Mouse (Mus musculus) midbrain, embryonic 15.5 days (tissue): Measurements from ENCODE around the gene Kcnc3. TPM values are rescaled to one million over a fixed set of nuclear protein-coding genes. Genes with fewer than 3 reads are reported as not detected.
A peak's percentile ranks its signal among the peaks of the same experiment; 100 is the strongest.

ENCODE experiments used
- ATAC-seq: fragments of 200-750 bp; cut with Nextera tagmentation; replicated peaks from 2 replicates; pipeline ENCODE4 v1.8.0; 2017; ENCODE audit warnings: moderate TSS enrichment
- H3K27ac ChIP-seq: fragments of 300-500 bp; sonication (generic); 2 replicates; pipeline ENCODE4 v1.5.1; 2015; ENCODE audit warnings: mild to moderate bottlenecking, inconsistent platforms
- H3K27me3 ChIP-seq: fragments of 300-500 bp; sonication (generic); replicated peaks from 2 replicates; pipeline ENCODE4 v1.6.1; 2015; ENCODE audit warnings: inconsistent platforms
- H3K36me3 ChIP-seq: fragments of 300-500 bp; sonication (generic); replicated peaks from 2 replicates; pipeline ENCODE4 v1.6.1; 2015; ENCODE audit warnings: inconsistent platforms
- H3K4me1 ChIP-seq: fragments of 300-500 bp; sonication (generic); 2 replicates; pipeline ENCODE4 v1.6.1; 2015; ENCODE audit warnings: inconsistent platforms
- H3K4me2 ChIP-seq: fragments of 300-500 bp; sonication (generic); 2 replicates; pipeline ENCODE4 v1.6.1; 2015; ENCODE audit warnings: inconsistent platforms, mild to moderate bottlenecking, moderate library complexity
- H3K4me3 ChIP-seq: fragments of 300-500 bp; sonication (generic); 2 replicates; pipeline ENCODE4 v1.5.1; 2015; ENCODE audit warnings: mild to moderate bottlenecking, inconsistent platforms
- H3K9ac ChIP-seq: fragments of 300-500 bp; sonication (generic); 2 replicates; pipeline ENCODE4 v1.6.1; 2015; ENCODE audit warnings: mild to moderate bottlenecking, inconsistent platforms
- H3K9me3 ChIP-seq: fragments of 300-500 bp; sonication (generic); 2 replicates; pipeline ENCODE4 v1.6.1; 2016; ENCODE audit warnings: inconsistent platforms
- WGBS: fragments of 180-500 bp; shearing (Covaris S2); methylation state at CpG from one replicate; pipeline ENCODE4 v1.1.7; 2015; ENCODE audit warnings: mixed read lengths; 5-methylcytosine and 5-hydroxymethylcytosine counted together
- polyA plus RNA-seq: library from polyadenylated mRNA; unstranded; fragments of >200 nt; fragmentation: Nextera tagmentation; extraction: Ambion mirVana; gene quantifications from 2 replicates; pipeline ENCODE4 v1.2.1, GENCODE M21; 2015

The Kcnc3 gene
- polyA plus RNA-seq, 1 experiment from 2014 or later, result 8.0 TPM

GRCm38 (mm10) chr7:44640843-44641605, 50.6 kb downstream of the Kcnc3 start:
- 17% methylated on average over 25 of the region's 25 CpGs for WGBS
- Histone ChIP-seq H3K4me3 (no peak overlapping the region), H3K27me3 (peaks cover 53% of the 10 kb centered on the region)

DNA sequence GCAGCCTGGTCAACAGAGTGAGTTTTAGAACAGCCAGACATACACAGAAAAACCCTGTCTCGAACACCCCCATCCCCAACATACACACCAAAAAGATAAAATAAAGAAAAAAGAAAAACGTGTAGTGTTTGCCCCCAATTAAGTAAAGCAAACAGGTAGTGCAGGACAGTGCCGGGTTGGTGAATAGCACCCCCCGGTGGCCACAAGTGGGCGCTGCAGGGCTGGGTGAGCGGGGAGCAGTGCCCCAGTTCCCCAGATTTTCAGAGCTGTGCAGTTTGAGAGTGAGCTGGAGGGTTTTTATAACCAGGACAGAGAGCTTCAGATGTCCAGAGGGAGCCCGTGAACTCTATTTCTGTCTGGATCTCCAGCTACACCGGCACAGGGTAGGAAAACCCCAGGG, 51.4 kb downstream of the Kcnc3 start:
- 29% methylated on average over 8 of the region's 8 CpGs for WGBS
- no peak overlapping the region for H3K9ac ChIP-seq
- no peak overlapping the region for H3K4me3 ChIP-seq
- no peak overlapping the region for H3K4me2 ChIP-seq
- ATAC-seq, result no peak
- no peaks in the 10 kb centered on the region for H3K36me3 ChIP-seq
- peaks cover 53% of the 10 kb centered on the region for H3K27me3 ChIP-seq
- H3K9me3 ChIP-seq, result no peaks in the 10 kb centered on the region
- no peak overlapping the region for H3K27ac ChIP-seq
- H3K4me1 ChIP-seq, result peaks cover 3% of the 10 kb centered on the region; the same call in 1 of the 2 replicates

More at GRCm38 (mm10) chr7:44640843-44641605, 50.6 kb downstream of the Kcnc3 start:
- peaks cover 2% of the 10 kb centered on the region; the same call in 1 of the 2 replicates for H3K4me1 ChIP-seq
- H3K27ac ChIP-seq, result no peak overlapping the region
- no peaks in the 10 kb centered on the region for H3K36me3 ChIP-seq
- H3K9me3 ChIP-seq, result no peaks in the 10 kb centered on the region
- peak overlapping the region; percentile 9; the same call in 1 of the 2 replicates for H3K9ac ChIP-seq
- H3K4me2 ChIP-seq, result peak overlapping the region; percentile 24
- ATAC-seq, result no peak

GRCm38 (mm10) chr7:44645256-44645655, 54.8 kb downstream of the Kcnc3 start:
- no peak overlapping the region for H3K4me3 ChIP-seq
- no peak for ATAC-seq
- H3K27ac ChIP-seq, result no peak overlapping the region
- no peaks in the 10 kb centered on the region for H3K36me3 ChIP-seq
- peaks cover 24% of the 10 kb centered on the region for H3K27me3 ChIP-seq
- 84% methylated on average over 5 of the region's 5 CpGs for WGBS
- no peaks in the 10 kb centered on the region for H3K9me3 ChIP-seq
- H3K4me1 ChIP-seq, result peaks cover 3% of the 10 kb centered on the region; the same call in 1 of the 2 replicates
- H3K9ac ChIP-seq, result no peak overlapping the region
- no peak overlapping the region for H3K4me2 ChIP-seq

- no peak overlapping the region for H3K9ac ChIP-seq
- H3K4me3 ChIP-seq, result 0 out of 2 replicates have a peak overlapping the region, but pooled peaks have one; percentile 5
- no peaks in the 10 kb centered on the region for H3K36me3 ChIP-seq
- H3K27ac ChIP-seq, result no peak overlapping the region
- H3K27me3 ChIP-seq, result peaks cover 18% of the 10 kb centered on the region
- WGBS, result 18% methylated on average over 15 of the region's 15 CpGs
- H3K9me3 ChIP-seq, result no peaks in the 10 kb centered on the region
- H3K4me1 ChIP-seq, result peaks cover 3% of the 10 kb centered on the region; the same call in 1 of the 2 replicates
- H3K4me2 ChIP-seq, result 0 out of 2 replicates have a peak overlapping the region, but pooled peaks have one; percentile 12
- ATAC-seq, result no peak
These were observed 55.5 kb downstream of the Kcnc3 start for GRCm38 (mm10) chr7:44645951-44646350.

- peaks cover 10% of the 10 kb centered on the region for H3K27me3 ChIP-seq
- no peaks in the 10 kb centered on the region for H3K36me3 ChIP-seq
- WGBS, result 50% methylated on average over 7 of the region's 7 CpGs
- no peak overlapping the region for H3K4me3 ChIP-seq
- H3K4me1 ChIP-seq, result peaks cover 3% of the 10 kb centered on the region; the same call in 1 of the 2 replicates
- H3K9ac ChIP-seq, result no peak overlapping the region
- 0 out of 2 replicates have a peak, but pooled peaks have one; percentile 62 for ATAC-seq
- H3K9me3 ChIP-seq, result no peaks in the 10 kb centered on the region
- no peak overlapping the region for H3K4me2 ChIP-seq
- no peak overlapping the region for H3K27ac ChIP-seq
These were observed 56.7 kb downstream of the Kcnc3 start for GRCm38 (mm10) chr7:44647042-44647724.

GRCm38 (mm10) chr7:44647729-44648128, 57.3 kb downstream of the Kcnc3 start:
- no peak overlapping the region for H3K9ac ChIP-seq
- H3K4me1 ChIP-seq, result peaks cover 3% of the 10 kb centered on the region; the same call in 1 of the 2 replicates
- H3K9me3 ChIP-seq, result no peaks in the 10 kb centered on the region
- WGBS, result 83% methylated on average over 10 of the region's 10 CpGs
- H3K4me2 ChIP-seq, result no peak overlapping the region
- no peak overlapping the region for H3K4me3 ChIP-seq
- H3K27ac ChIP-seq, result no peak overlapping the region
- peaks cover 10% of the 10 kb centered on the region for H3K27me3 ChIP-seq
- no peaks in the 10 kb centered on the region for H3K36me3 ChIP-seq
- ATAC-seq, result no peak

DNA sequence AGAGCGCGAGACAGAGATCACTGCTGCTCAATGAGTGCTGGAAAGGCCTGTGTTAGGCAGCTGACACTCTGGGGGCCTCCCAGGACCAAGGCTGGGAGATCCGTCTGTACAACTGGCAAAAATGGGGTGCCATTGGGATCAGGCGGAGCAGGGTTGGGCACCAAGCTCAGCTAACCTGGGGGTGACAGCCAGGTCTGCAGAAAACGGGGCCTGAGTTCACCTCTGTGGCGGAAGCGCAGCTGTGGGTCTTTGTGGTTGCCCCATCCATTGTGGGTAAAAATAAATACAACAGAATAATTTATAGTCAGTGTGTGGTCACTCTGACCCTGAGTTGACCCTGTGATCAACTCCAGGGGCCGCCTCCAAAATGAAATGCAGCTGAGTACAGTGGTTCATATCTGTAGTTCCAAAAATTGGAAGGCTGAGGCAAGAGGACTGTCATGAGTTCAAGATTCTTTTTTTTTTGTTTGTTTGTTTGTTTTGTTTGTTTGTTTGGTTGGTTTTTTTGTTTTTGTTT, 58.7 kb downstream of the Kcnc3 start:
- H3K4me1 ChIP-seq, result peaks cover 3% of the 10 kb centered on the region; the same call in 1 of the 2 replicates
- no peak for ATAC-seq
- H3K27me3 ChIP-seq, result peaks cover 5% of the 10 kb centered on the region
- no peak overlapping the region for H3K9ac ChIP-seq
- H3K36me3 ChIP-seq, result no peaks in the 10 kb centered on the region
- 79% methylated on average over 8 of the region's 8 CpGs for WGBS
- H3K4me2 ChIP-seq, result no peak overlapping the region
- no peak overlapping the region for H3K27ac ChIP-seq
- no peaks in the 10 kb centered on the region for H3K9me3 ChIP-seq
- no peak overlapping the region for H3K4me3 ChIP-seq

GRCm38 (mm10) chr7:44649990-44650389, 59.5 kb downstream of the Kcnc3 start:
- Histone ChIP-seq H3K9me3 (no peaks in the 10 kb centered on the region), H3K4me1 (peaks cover 3% of the 10 kb centered on the region; the same call in 1 of the 2 replicates), H3K4me2 (no peak overlapping the region), H3K27me3 (peaks cover 2% of the 10 kb centered on the region), H3K36me3 (no peaks in the 10 kb centered on the region), H3K4me3 (no peak overlapping the region), H3K27ac (no peak overlapping the region), H3K9ac (no peak overlapping the region)
- ATAC-seq, result no peak
- 15% methylated on average over 4 of the region's 4 CpGs for WGBS

DNA sequence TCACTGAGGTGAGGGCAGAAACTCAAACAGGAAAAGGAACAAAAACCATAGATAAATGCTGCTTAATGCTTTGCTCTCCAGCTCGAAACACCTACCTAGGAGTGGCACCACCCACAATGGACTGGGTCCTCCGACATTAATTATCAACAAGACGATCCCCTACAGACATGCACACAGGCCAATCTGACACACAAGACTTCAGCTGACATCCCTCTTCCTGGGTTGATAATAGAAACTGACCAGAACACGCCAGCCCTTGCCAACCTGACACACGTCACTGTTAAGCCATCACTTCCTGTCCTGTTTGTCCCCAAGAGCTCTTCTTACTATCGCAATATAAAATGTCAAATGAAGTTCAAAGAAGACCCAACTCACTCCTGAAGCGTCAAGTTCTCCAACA, 61.0 kb downstream of the Kcnc3 start:
- Histone ChIP-seq H3K4me1 (no peaks in the 10 kb centered on the region), H3K27ac (no peak overlapping the region), H3K9me3 (no peaks in the 10 kb centered on the region), H3K9ac (no peak overlapping the region), H3K4me2 (no peak overlapping the region), H3K27me3 (0 out of 2 replicates have a peak, but pooled peaks cover 2% of the 10 kb centered on the region), H3K4me3 (no peak overlapping the region), H3K36me3 (no peaks in the 10 kb centered on the region)
- no peak for ATAC-seq
- 79% methylated on average over 7 of the region's 7 CpGs for WGBS

DNA sequence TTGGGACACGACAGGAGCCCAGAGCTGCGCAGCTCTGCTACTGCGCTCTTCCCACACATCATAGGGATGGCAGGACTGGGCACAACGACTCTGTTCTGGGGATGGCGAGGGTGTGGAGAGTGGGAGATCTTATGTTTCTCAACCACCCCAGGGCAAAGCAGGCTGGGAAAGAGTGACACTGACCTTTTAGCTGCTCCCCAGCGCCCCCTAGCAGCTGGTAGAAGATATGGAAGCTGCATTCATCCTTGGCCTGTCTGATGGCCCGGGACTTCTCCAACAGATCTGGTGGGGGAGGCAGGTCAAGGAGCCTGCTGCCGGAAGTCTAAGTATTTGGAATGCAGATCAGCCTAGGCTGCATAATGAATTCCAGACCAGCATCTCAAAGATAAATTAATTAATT, 63.3 kb downstream of the Kcnc3 start:
- Histone ChIP-seq H3K9me3 (no peaks in the 10 kb centered on the region), H3K27me3 (0 out of 2 replicates have a peak, but pooled peaks cover 2% of the 10 kb centered on the region), H3K27ac (no peak overlapping the region), H3K4me1 (no peaks in the 10 kb centered on the region), H3K4me2 (no peak overlapping the region), H3K9ac (no peak overlapping the region), H3K36me3 (no peaks in the 10 kb centered on the region), H3K4me3 (no peak overlapping the region)
- ATAC-seq, result no peak
- WGBS, result 53% methylated on average over 8 of the region's 8 CpGs
